Mouse (Mus musculus) testis, postnatal 10 days (tissue): ENCODE results near the gene Olfr221.

ENCODE experiments used
- DNase-seq: peaks from one replicate; pipeline ENCODE4 v3.0.0; 2021; ENCODE audit warnings: low spot score

The Olfr221 gene

GRCm38 (mm10) chr14:52019590-52020340, 22.5 kb downstream of the Olfr221 start:
- peak; percentile 97 for DNase-seq

GRCm38 (mm10) chr14:52019051-52019589, 23.1 kb downstream of the Olfr221 start:
- no peak for DNase-seq

DNA sequence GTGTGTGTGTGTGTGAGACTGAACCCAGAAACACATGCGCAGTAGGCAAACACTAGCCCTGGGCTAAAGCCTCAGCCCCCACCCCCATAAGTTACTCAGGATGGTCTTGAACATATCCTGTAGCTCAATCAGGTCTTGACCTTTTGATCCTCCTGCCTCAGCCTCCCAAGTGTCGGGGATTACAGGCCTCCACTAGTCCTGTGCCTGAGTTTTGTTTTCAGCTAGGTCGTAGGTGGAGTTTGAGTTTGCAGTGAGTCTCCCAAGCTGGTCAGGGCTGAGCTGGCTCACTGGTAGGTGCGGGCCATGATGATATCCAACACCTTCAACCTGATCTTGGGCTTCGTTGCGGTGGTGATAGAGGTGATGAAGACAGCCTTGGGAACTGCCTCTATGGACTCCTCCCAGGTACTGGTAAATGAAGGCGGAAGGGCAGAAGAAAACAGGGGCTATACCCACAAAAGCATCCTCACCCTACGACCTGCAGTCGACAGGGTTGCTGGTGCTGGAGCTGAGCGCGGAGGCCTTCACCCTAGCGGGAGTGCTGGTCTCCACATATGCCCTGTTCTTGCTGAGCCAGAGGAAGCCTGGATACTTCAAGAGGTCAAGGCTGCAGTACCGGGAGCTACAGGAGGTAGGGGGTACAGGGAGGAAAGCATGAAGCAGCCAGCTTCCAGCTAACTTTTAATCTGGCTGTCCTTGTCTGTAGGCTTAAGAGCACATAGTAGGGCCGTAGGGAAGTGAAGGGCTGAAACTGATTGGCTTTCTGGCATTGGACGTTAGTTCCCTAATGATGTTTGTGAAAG, 23.8 kb downstream of the Olfr221 start:
- DNase-seq: no peak

DNA sequence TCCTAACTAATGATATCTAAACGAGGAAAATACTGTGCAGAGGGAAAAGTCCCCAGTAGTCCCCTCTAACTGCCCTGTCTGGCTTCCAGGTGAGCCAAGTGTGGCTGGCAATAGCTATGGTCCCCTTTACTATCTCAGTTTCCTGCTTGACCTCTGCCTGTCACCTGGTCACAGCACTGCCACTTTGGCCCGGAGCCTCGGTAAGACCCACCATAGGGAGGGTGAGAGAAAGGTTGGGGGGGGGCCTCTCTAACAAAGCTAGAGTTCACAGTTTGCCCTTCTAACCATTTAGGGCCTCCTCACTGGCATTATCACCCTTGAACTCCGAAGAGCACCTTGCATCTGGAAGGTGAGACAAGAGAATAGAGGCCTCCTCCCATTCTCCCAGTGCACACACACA, 24.6 kb downstream of the Olfr221 start:
- no peak for DNase-seq

GRCm38 (mm10) chr14:52016625-52017405, 25.4 kb downstream of the Olfr221 start:
- DNase-seq: no peak

GRCm38 (mm10) chr14:52015445-52016100, 26.7 kb downstream of the Olfr221 start, which contains the start of gene Tmem253:
TSS of gene Tmem253 (plus strand) at chr14:52015658.
- DNase-seq: no peak

DNA sequence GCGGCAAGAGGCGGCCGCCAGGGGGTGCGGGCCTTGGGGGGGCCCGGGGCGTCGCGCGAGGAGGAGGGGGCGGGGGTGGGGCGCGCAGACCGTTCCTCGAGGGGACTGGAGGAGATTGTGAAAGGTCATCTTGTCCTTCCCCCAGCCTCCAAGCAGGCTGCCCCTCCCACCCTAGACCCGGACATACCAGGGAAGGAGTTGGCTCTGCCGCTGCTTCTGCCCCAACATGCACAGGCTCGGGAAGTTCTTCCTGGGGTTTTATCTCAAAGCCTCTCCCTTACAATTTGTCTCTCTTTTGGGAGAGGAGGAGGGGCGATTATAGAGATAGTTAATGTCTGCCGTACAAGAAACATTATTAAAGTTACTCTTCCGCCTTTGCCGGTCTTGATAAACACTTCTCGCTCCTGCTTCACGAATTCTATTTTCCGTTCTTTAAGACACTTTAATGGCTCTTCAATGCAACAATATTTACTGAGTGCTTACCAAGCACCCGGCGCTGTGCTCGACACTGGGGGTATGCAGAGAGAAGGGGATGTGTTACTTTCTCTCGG, 27.4 kb downstream of the Olfr221 start:
- DNase-seq: peak; percentile 67

GRCm38 (mm10) chr14:52014271-52014760, 27.9 kb downstream of the Olfr221 start:
- DNase-seq: no peak

DNA sequence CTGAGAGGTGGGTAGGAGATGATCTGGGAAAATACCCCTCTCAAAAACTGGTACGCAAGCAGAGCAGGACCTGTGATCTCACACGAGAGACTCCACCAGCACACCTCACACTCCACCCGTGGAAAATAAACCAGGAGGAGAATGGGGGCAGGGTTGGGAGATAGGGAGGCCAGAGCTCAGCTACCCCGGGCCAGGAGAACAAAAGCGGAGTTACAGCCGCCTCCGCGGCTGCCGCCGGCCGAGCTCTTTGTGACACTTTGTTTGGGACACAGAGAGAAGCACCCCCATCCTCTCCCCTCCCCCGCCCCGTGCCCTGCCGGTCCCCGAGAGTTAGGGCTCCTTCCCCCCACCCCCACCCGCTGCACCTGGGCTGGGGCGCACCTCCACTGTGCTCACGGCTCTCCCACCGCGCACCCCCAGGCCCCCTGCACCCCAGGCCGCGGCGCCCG, 28.5 kb downstream of the Olfr221 start:
- peak; percentile 76 for DNase-seq

GRCm38 (mm10) chr14:52013021-52013610, 29.1 kb downstream of the Olfr221 start:
- no peak for DNase-seq

GRCm38 (mm10) chr14:52012553-52012952, 29.7 kb downstream of the Olfr221 start:
- DNase-seq: no peak

DNA sequence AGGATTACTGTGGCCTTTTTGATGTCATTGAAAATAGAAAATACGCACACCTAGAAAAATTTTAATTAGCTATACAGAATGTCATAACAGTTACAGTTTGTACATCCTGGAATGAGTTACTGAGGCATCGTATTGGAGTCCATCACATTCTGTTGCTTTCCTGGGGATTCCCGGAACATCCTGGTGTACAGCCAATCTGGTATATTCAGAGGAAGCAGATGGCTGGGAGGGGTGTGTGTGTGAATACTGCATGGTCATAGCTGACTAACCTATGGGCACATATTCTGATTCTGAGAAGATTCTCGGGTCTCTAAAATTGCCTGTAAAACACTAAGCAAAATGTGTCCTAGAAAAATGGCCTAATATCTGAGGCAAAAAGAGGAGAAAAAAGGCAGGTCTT, 30.2 kb downstream of the Olfr221 start:
- DNase-seq: no peak

- no peak for DNase-seq
These were observed 30.6 kb downstream of the Olfr221 start for GRCm38 (mm10) chr14:52011683-52012082.

- peak; percentile 68 for DNase-seq
These were observed 31.7 kb downstream of the Olfr221 start for GRCm38 (mm10) chr14:52010446-52011111.

- DNase-seq: no peak
These were observed 32.4 kb downstream of the Olfr221 start for GRCm38 (mm10) chr14:52009841-52010240.

DNA sequence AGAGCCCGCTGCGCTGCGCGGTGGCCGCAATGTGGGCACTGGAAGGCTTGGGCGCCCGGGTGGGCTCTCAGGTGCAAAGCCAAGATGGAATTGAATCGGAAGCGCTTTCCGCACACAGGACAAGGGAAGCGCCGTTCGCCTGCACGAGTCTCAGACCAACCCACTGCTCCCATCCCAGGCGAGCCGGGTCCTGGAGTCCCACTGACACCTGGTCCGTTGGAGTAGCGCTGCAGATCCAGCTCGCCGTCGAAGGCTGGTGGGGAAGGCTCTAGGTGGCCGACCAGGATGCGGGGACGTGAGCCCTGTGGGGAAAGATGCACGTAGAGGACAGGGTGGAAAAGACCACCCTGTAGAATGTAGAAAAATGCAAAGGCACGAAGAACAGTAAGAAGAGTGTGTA, 32.9 kb downstream of the Olfr221 start:
- no peak for DNase-seq

DNA sequence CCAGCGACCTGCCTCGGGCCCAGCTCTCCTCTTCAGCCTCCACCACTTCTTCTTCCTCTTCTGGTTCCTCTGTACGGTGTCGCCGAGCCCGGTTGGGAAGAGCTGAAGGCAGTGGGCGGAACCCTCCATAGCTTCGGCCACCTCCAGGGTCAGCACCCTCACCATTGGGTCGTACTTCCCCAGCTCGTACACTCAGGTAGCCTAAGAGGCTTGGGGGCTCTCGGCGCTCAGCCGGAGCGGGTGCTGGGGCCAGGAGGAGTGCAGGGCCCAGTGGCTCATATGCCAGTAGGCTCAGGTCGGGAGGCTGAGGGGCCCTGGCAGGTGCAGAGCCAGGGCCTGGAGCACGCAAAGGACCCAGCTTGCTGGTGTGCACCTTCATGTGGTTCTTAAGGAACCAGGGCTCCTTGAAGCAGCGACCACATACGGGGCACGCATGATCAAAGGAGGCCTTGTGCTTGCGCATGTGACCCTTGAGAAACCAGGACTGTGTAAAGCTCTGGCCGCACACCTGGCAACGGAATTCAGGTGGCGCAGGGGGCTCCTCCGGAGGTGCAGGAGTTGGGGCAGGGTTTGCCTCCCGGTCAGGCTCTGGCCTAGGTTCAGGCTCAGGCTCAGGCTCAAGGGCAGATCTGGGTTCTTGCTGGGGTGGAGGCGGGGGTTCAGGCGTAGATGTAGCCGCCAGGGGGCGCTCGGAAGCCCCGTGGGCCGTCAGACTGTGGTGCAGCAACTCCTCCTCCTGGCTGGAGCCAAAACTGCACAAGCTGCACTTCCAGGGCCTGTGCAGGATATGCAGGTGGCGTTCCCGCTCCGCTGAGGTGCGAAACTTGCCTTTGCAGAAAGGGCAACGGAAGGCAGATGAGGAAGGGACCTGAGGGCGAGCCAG, 33.7 kb downstream of the Olfr221 start:
- peak; percentile 97 for DNase-seq

DNA sequence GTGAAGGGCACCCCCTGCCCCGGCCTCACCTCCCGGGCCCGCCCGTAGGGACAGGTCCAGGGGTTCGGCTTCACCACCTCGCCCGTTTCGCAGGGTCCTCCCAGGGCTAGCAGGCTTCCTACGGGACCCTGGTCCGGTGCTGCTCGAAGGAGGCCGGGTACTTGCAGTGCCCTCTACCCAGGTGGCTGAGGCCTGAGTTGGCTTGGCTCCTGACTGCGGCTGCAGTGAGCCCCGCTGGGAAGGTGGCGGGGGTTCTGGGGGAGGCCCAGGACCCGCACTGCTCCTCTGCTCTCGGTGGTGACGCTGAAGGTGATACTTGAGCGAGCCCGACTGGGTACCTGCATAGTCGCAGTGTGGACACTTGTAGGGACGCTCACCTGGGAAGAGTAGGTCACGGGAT, 35.5 kb downstream of the Olfr221 start:
- peak; percentile 43 for DNase-seq

GRCm38 (mm10) chr14:52006241-52006640, 36.0 kb downstream of the Olfr221 start:
- peak; percentile 74 for DNase-seq
